In genomic region chr16:4881400-4882351, GRCm38 (mm10) we compare ENCODE assay signal across 8 mouse cellular contexts. TPM values are rescaled to one million over a fixed set of nuclear protein-coding genes. Genes with fewer than 3 reads are reported as not detected.
A peak's percentile ranks its signal among the peaks of the same experiment; 100 is the strongest.
DNase-seq lines count a peak whose midpoint lies in the region; ATAC-seq lines count a peak whose summit lies in the region.

No protein-coding gene starts in this region.

- peaks cover 44% of the 10 kb centered on the region for H3K4me1 ChIP-seq in neural tube, embryonic 15.5 days

- no peaks in the 10 kb centered on the region for H3K9me3 ChIP-seq in neural tube, embryonic 15.5 days (replicated peaks)

- H3K4me2 ChIP-seq in neural tube, embryonic 15.5 days: peak overlapping the region; percentile 79

- 77% methylated on average over 10 of the region's 10 CpGs for whole genome bisulfite sequencing in neural tube, embryonic 15.5 days

- ATAC-seq in neural tube, embryonic 15.5 days (ENCODE audit: low FRiP score): no peak

- peak overlapping the region; percentile 89 for H3K4me3 ChIP-seq in neural tube, embryonic 15.5 days (replicated peaks)

- DNase-seq in cerebellum, adult 9-10 months: peak; percentile 64
- no peak for DNase-seq in cerebellum, postnatal 36 days
- peak; percentile 14 for DNase-seq in thymus, postnatal 14 days
- no peak for DNase-seq in thymus, postnatal 10 days (ENCODE audit: low spot score in 2 of 2)
- peak; percentile 72 for DNase-seq in kidney, postnatal 14 days
- DNase-seq in gastrocnemius, postnatal 25 days: no peak
- DNase-seq in right cerebral cortex, postnatal 25 days: no peak

- H3K9ac ChIP-seq in neural tube, embryonic 15.5 days (replicated peaks): peak overlapping the region; percentile 91

- no peaks in the 10 kb centered on the region for H3K36me3 ChIP-seq in neural tube, embryonic 15.5 days

- H3K27ac ChIP-seq in neural tube, embryonic 15.5 days (replicated peaks): peak overlapping the region; percentile 99

- H3K27me3 ChIP-seq in neural tube, embryonic 15.5 days (replicated peaks): no peaks in the 10 kb centered on the region

RNA-seq across cellular contexts. Expression of gene Ubald1, which starts 1.6 kb away (rescaled TPM):
- 66.0 and 66.7 TPM in 2 replicates for polyA plus RNA-seq in neural tube, embryonic 15.5 days (2015; fragmentation: Nextera tagmentation; extraction: Ambion mirVana)
- total RNA-seq in gastrocnemius, postnatal 25 days (2021): 10 to 100 TPM; 26.1 to 27.0 TPM

RNA-seq across cellular contexts. Expression of gene Mgrn1, which starts 4.4 kb away (rescaled TPM):
- polyA plus RNA-seq in neural tube, embryonic 15.5 days (2015; fragmentation: Nextera tagmentation; extraction: Ambion mirVana): 122 and 125 TPM in 2 replicates
- total RNA-seq in gastrocnemius, postnatal 25 days (2021): 10 to 100 TPM; 51.5 to 55.2 TPM

RNA-seq across cellular contexts. Expression of gene 4930562C15Rik, which starts 46.5 kb away (rescaled TPM):
- polyA plus RNA-seq in neural tube, embryonic 15.5 days (2015; fragmentation: Nextera tagmentation; extraction: Ambion mirVana): 0.54 and 0.60 TPM in 2 replicates
- total RNA-seq in gastrocnemius, postnatal 25 days (2021): not detected

RNA-seq across cellular contexts. Expression of gene Nudt16l1, which starts 56.9 kb away (rescaled TPM):
- 128 and 140 TPM in 2 replicates for polyA plus RNA-seq in neural tube, embryonic 15.5 days (2015; fragmentation: Nextera tagmentation; extraction: Ambion mirVana)
- total RNA-seq in gastrocnemius, postnatal 25 days (2021): 10 to 100 TPM; 11.2 to 18.2 TPM

Comparison
In these comparisons a context has a peak if more than half of its experiments do, and no peak if none do; other contexts are left out.
1. DNase-seq: peak in cerebellum, adult 9-10 months (single experiment), thymus, postnatal 14 days (single experiment) and kidney, postnatal 14 days (single experiment); none in cerebellum, postnatal 36 days (0 of 2), thymus, postnatal 10 days (0 of 2), gastrocnemius, postnatal 25 days (single experiment) and right cerebral cortex, postnatal 25 days (single experiment).